Mouse (Mus musculus): ENCODE measurements at regions not wholly inside any gene's neighbourhood (a gene's known extent, or its start where the extent isn't known, plus 50 kb on each side); places are given as distances from the start of the nearest gene placed in this dataset.

GRCm38 (mm10) chr12:16185431-16185923, 368.8 kb upstream of the Trib2 start:
- DNase-seq, result peak; percentile 36 to 49

- no peak for DNase-seq
These were observed 366.3 kb upstream of the Trib2 start for GRCm38 (mm10) chr12:16183055-16183454.

- no peak for DNase-seq
These were observed 364.9 kb upstream of the Trib2 start for GRCm38 (mm10) chr12:16181599-16181998.

GRCm38 (mm10) chr12:16179897-16180296, 363.2 kb upstream of the Trib2 start:
- DNase-seq, result no peak

- no peak for DNase-seq
These were observed 359.6 kb upstream of the Trib2 start for GRCm38 (mm10) chr12:16176326-16176725.

GRCm38 (mm10) chr12:16172176-16172575, 355.5 kb upstream of the Trib2 start:
- no peak for DNase-seq

- DNase-seq, result no peak
These were observed 354.9 kb upstream of the Trib2 start for GRCm38 (mm10) chr12:16171636-16172035.

- no peak for DNase-seq
These were observed 353.2 kb upstream of the Trib2 start for GRCm38 (mm10) chr12:16169781-16170535.

- DNase-seq, result no peak
These were observed 351.1 kb upstream of the Trib2 start for GRCm38 (mm10) chr12:16167793-16168343.

- DNase-seq, result no peak
These were observed 348.4 kb upstream of the Trib2 start for GRCm38 (mm10) chr12:16165126-16165525.

- DNase-seq, result no peak
These were observed 345.2 kb upstream of the Trib2 start for GRCm38 (mm10) chr12:16161947-16162346.

- no peak for DNase-seq
These were observed 341.2 kb upstream of the Trib2 start for GRCm38 (mm10) chr12:16157896-16158295.

- no peak for DNase-seq
These were observed 339.3 kb upstream of the Trib2 start for GRCm38 (mm10) chr12:16155791-16156558.

GRCm38 (mm10) chr12:16154256-16154655, 337.5 kb upstream of the Trib2 start:
- DNase-seq, result no peak

GRCm38 (mm10) chr12:16152108-16152507, 335.4 kb upstream of the Trib2 start:
- DNase-seq, result no peak

GRCm38 (mm10) chr12:16151170-16151702, 334.5 kb upstream of the Trib2 start:
- no peak for DNase-seq

- DNase-seq, result no peak
These were observed 330.2 kb upstream of the Trib2 start for GRCm38 (mm10) chr12:16146919-16147318.

GRCm38 (mm10) chr12:16145621-16146020, 328.9 kb upstream of the Trib2 start:
- DNase-seq, result no peak

GRCm38 (mm10) chr12:16141193-16141592, 324.5 kb upstream of the Trib2 start:
- no peak for DNase-seq

- no peak for DNase-seq
These were observed 323.9 kb upstream of the Trib2 start for GRCm38 (mm10) chr12:16140511-16141110.

GRCm38 (mm10) chr12:16139152-16139551, 322.4 kb upstream of the Trib2 start:
- DNase-seq, result no peak

- DNase-seq, result no peak
These were observed 321.1 kb upstream of the Trib2 start for GRCm38 (mm10) chr12:16137801-16138200.

- peak in 1 of 2 experiments; percentile 27 for DNase-seq
These were observed 319.5 kb upstream of the Trib2 start for GRCm38 (mm10) chr12:16136214-16136671.

Data from lung, postnatal 4 days (tissue).